Mouse (Mus musculus) lung, embryonic 14.5 days (tissue): ENCODE results near the gene Dleu7. TPM values are rescaled to one million over a fixed set of nuclear protein-coding genes. Genes with fewer than 3 reads are reported as not detected.

Source experiments
- ATAC-seq: fragments of 200-750 bp; cut with Nextera tagmentation; 2 replicates; pipeline ENCODE4 v1.8.0; 2017; ENCODE audit warnings: mild to moderate bottlenecking, moderate TSS enrichment, moderate library complexity; ENCODE audit not compliant: insufficient read depth
- DNase-seq: peaks from one replicate; pipeline ENCODE4 v3.0.0-alpha.2; 2015
- H3K27ac ChIP-seq: fragments of 300-500 bp; sonication (generic); 2 replicates; pipeline ENCODE4 v1.5.1; 2014; ENCODE audit warnings: low read depth, mild to moderate bottlenecking, moderate library complexity
- H3K27me3 ChIP-seq: fragments of 300-500 bp; sonication (generic); 2 replicates; pipeline ENCODE4 v1.6.1; 2014; ENCODE audit warnings: low read length, control low read depth; ENCODE audit not compliant: insufficient read depth
- H3K36me3 ChIP-seq: fragments of 300-500 bp; sonication (generic); 2 replicates; pipeline ENCODE4 v1.6.1; 2014; ENCODE audit warnings: control low read depth; ENCODE audit not compliant: insufficient read depth
- H3K4me1 ChIP-seq: fragments of 300-500 bp; sonication (generic); 2 replicates; pipeline ENCODE4 v1.6.1; 2014; ENCODE audit warnings: antibody characterized with exemption, control low read depth; ENCODE audit not compliant: insufficient read depth
- H3K4me2 ChIP-seq: fragments of 300-500 bp; sonication (generic); 2 replicates; pipeline ENCODE4 v1.6.1; 2014; ENCODE audit warnings: mild to moderate bottlenecking
- H3K4me3 ChIP-seq: fragments of 300-500 bp; sonication (generic); 2 replicates; pipeline ENCODE4 v1.5.1; 2014; ENCODE audit warnings: low read depth, low read length
- H3K9ac ChIP-seq: fragments of 300-500 bp; sonication (generic); 2 replicates; pipeline ENCODE4 v1.6.1; 2014
- H3K9me3 ChIP-seq: fragments of 300-500 bp; sonication (generic); 2 replicates; pipeline ENCODE4 v1.6.1; 2016; ENCODE audit warnings: low read depth, low read length, control low read depth
- CTCF ChIP-seq: IDR thresholded peaks from 2 replicates; pipeline ENCODE4 v1.5.1; 2016; ENCODE audit warnings: antibody characterized with exemption, low read depth
- WGBS: fragments of 180-500 bp; shearing (Covaris S2); extraction: QIAGEN DNeasy Blood & Tissue Kit; methylation state at CpG from one replicate; pipeline ENCODE4 v1.1.7; 2014; 5-methylcytosine and 5-hydroxymethylcytosine counted together
- polyA plus RNA-seq: library from polyadenylated mRNA; unstranded; fragments of >200 nt; fragmentation: Nextera tagmentation; extraction: Ambion mirVana; gene quantifications from 2 replicates; pipeline ENCODE4 v1.2.1, GENCODE M21; 2014

The Dleu7 gene
- polyA plus RNA-seq, 1 experiment from 2014 or later: 1.2 TPM

- H3K4me1 ChIP-seq: 0 out of 2 replicates have a peak, but pooled peaks cover 8% of the 10 kb centered on the region
- ATAC-seq: no peak
- 63% methylated on average over 2 of the region's 2 CpGs for WGBS
Observed at GRCm38 (mm10) chr14:62282974-62283373, 9.9 kb downstream of the Dleu7 start.

GRCm38 (mm10) chr14:62273604-62274003 is 19.2 kb downstream of the Dleu7 start:
- Histone ChIP-seq H3K36me3 (no peaks in the 10 kb centered on the region), H3K27me3 (no peaks in the 10 kb centered on the region), H3K4me2 (no peak overlapping the region), H3K9ac (no peak overlapping the region), H3K27ac (no peak overlapping the region), H3K4me3 (no peak overlapping the region), H3K4me1 (no peaks in the 10 kb centered on the region), H3K9me3 (no peaks in the 10 kb centered on the region)
- no peak for TF ChIP-seq CTCF
- WGBS: 91% methylated on average over 3 of the region's 3 CpGs
- no peak for DNase-seq
- ATAC-seq: no peak

More at GRCm38 (mm10) chr14:62282974-62283373, 9.9 kb downstream of the Dleu7 start:
- no peak overlapping the region for H3K9ac ChIP-seq
- DNase-seq: no peak
- no peak overlapping the region for H3K27ac ChIP-seq
- H3K9me3 ChIP-seq: no peaks in the 10 kb centered on the region
- no peak overlapping the region for H3K4me3 ChIP-seq
- no peaks in the 10 kb centered on the region for H3K36me3 ChIP-seq
- no peak for TF ChIP-seq CTCF
- H3K27me3 ChIP-seq: no peaks in the 10 kb centered on the region
- H3K4me2 ChIP-seq: no peak overlapping the region

- 79% methylated on average over 12 of the region's 12 CpGs for WGBS
- H3K27ac ChIP-seq: no peak overlapping the region
- H3K36me3 ChIP-seq: no peaks in the 10 kb centered on the region
- H3K4me1 ChIP-seq: no peaks in the 10 kb centered on the region
- no peak for ATAC-seq
- no peak overlapping the region for H3K4me2 ChIP-seq
- no peak for DNase-seq
- H3K9ac ChIP-seq: no peak overlapping the region
- H3K4me3 ChIP-seq: no peak overlapping the region
- TF ChIP-seq CTCF: no peak
- H3K9me3 ChIP-seq: no peaks in the 10 kb centered on the region
- H3K27me3 ChIP-seq: no peaks in the 10 kb centered on the region
Observed at GRCm38 (mm10) chr14:62270698-62271396, 22.0 kb downstream of the Dleu7 start.

- no peak overlapping the region; the same call in 1 of the 2 replicates for H3K9ac ChIP-seq
- DNase-seq (peak; percentile 74), ATAC-seq (peak; percentile 84)
Observed at GRCm38 (mm10) chr14:62258978-62259536, 33.8 kb downstream of the Dleu7 start.

DNA sequence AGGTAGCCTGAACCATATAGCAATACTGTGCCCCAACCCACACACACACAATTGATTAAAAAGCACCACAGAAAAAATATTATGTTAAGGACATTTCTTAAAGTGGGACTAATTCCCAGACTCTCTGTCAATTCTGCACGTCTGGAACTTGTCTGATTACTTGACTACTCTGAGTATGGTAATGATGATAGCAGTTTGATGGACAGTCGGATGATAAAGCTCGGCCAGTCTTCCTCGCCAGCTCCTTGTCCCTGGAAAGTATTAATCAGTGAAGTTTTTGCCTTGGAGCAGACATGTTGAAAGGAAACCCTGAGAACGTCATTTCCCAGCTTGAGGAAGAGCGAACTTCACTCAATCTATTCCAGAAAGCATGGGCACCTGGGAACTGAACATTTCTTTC is 34.7 kb downstream of the Dleu7 start:
- Histone ChIP-seq H3K9me3 (no peaks in the 10 kb centered on the region), H3K9ac (no peak overlapping the region), H3K4me1 (0 out of 2 replicates have a peak, but pooled peaks cover 4% of the 10 kb centered on the region), H3K36me3 (no peaks in the 10 kb centered on the region), H3K4me3 (no peak overlapping the region), H3K27me3 (no peaks in the 10 kb centered on the region), H3K27ac (no peak overlapping the region), H3K4me2 (no peak overlapping the region)
- DNase-seq (no peak), ATAC-seq (no peak)
- TF ChIP-seq CTCF: no peak
- WGBS: 48% methylated on average over 6 of the region's 6 CpGs

More at GRCm38 (mm10) chr14:62258978-62259536, 33.8 kb downstream of the Dleu7 start:
- H3K4me1 ChIP-seq: 0 out of 2 replicates have a peak, but pooled peaks cover 4% of the 10 kb centered on the region
- no peaks in the 10 kb centered on the region for H3K27me3 ChIP-seq
- H3K9me3 ChIP-seq: no peaks in the 10 kb centered on the region
- peak overlapping the region; percentile 61 for H3K27ac ChIP-seq
- H3K4me2 ChIP-seq: no peak overlapping the region
- TF ChIP-seq CTCF: no peak
- H3K4me3 ChIP-seq: no peak overlapping the region
- H3K36me3 ChIP-seq: no peaks in the 10 kb centered on the region
- 32% methylated on average over 10 of the region's 10 CpGs for WGBS

DNA sequence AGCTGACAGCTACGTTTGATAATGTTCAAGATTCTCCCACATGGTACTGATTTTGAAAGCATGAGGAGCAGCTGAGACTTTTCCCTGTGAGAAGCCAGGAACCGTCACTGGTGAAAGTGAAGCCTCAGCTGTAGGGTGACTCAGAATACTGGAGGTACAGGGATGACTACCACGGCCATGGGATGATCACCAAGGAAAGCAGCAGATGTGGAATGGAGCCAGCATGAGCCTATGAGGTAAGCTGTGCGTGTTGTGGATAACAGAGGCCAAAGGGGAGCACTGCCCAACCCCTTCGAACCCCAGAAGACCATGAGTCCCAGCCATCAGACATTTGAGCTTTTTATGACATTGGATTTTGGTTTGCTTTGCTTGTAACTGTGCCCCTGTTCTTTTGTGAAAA is 36.8 kb downstream of the Dleu7 start:
- H3K36me3 ChIP-seq: no peaks in the 10 kb centered on the region
- ATAC-seq (no peak), DNase-seq (no peak)
- 0 out of 2 replicates have a peak, but pooled peaks cover 4% of the 10 kb centered on the region for H3K4me1 ChIP-seq
- H3K4me3 ChIP-seq: no peak overlapping the region
- H3K4me2 ChIP-seq: no peak overlapping the region
- H3K27ac ChIP-seq: no peak overlapping the region
- TF ChIP-seq CTCF: no peak
- H3K27me3 ChIP-seq: no peaks in the 10 kb centered on the region
- WGBS: 72% methylated on average over 5 of the region's 5 CpGs
- no peaks in the 10 kb centered on the region for H3K9me3 ChIP-seq
- no peak overlapping the region for H3K9ac ChIP-seq

GRCm38 (mm10) chr14:62254371-62254770 is 38.5 kb downstream of the Dleu7 start:
- DNase-seq (peak; percentile 75), ATAC-seq (no peak)
- Histone ChIP-seq H3K4me2 (no peak overlapping the region), H3K9me3 (no peaks in the 10 kb centered on the region), H3K27me3 (no peaks in the 10 kb centered on the region), H3K36me3 (no peaks in the 10 kb centered on the region), H3K4me1 (0 out of 2 replicates have a peak, but pooled peaks cover 4% of the 10 kb centered on the region), H3K4me3 (no peak overlapping the region), H3K27ac (no peak overlapping the region), H3K9ac (no peak overlapping the region)
- TF ChIP-seq CTCF: no peak
- 66% methylated on average over 8 of the region's 8 CpGs for WGBS
